Mouse (Mus musculus) v-Abl transformed pro-B cells (cell line): ENCODE measurements at regions not wholly inside any gene's neighbourhood (a gene's known extent, or its start where the extent isn't known, plus 50 kb on each side); places are given as distances from the start of the nearest gene placed in this dataset.

Experiments used
- in situ Hi-C, 2 experiments: fragments of 400-800 bp; cut with MboI; formaldehyde crosslinking; loops; one replicate each; pipeline ENCODE4 v1.15.1; 2025; ENCODE audit not compliant: unreplicated experiment in 2 of 2

GRCm38 (mm10) chr14:61809716-61810437 is 202.6 kb downstream of the Kcnrg start:
- in situ Hi-C loops, result no loop called here

DNA sequence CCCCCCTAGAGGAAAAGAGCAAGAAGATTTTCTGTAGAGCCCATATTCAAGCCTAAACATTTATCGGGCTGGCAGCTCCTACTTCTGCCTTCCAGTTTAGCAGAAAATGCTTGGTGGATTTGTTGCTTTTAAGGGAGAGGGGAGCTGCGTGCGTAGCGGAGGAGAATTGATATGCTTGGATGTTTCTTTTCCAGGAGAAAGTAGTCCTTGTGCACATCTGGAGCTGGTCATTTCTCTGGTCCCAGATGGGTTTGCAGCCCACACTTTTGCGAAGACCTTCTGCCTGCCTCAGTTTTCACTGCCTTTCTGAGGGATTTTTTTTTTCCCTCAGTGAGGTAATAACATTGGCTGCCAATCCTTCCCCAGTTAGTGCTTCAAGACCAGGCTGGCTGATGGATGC is 203.6 kb downstream of the Kcnrg start:
- in situ Hi-C loops, result no loop called here

- in situ Hi-C loops, result no loop called here
Measured at GRCm38 (mm10) chr14:61817711-61818110, 210.5 kb downstream of the Kcnrg start.

- in situ Hi-C loops, result no loop called here
Measured at GRCm38 (mm10) chr14:61818365-61818764, 211.1 kb downstream of the Kcnrg start.

DNA sequence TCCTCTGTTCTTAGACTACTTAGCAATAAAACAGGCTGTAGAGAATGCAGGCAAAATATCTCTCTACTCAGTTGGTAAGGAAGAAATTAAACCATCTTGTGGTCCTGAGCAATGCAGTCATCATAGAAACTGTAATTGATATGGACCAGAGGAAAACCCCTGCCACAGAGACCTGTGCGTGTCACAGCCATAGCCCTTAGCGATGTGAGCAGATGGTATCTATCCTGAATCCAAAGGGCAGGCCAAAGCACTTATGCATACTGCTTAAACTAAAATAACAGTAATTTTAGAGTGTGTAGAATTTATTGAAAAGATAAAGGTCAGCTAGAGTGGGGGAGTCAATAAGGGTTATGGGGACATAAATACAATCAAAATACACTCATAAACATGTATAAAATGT is 212.0 kb downstream of the Kcnrg start:
- in situ Hi-C loops, result no loop called here

DNA sequence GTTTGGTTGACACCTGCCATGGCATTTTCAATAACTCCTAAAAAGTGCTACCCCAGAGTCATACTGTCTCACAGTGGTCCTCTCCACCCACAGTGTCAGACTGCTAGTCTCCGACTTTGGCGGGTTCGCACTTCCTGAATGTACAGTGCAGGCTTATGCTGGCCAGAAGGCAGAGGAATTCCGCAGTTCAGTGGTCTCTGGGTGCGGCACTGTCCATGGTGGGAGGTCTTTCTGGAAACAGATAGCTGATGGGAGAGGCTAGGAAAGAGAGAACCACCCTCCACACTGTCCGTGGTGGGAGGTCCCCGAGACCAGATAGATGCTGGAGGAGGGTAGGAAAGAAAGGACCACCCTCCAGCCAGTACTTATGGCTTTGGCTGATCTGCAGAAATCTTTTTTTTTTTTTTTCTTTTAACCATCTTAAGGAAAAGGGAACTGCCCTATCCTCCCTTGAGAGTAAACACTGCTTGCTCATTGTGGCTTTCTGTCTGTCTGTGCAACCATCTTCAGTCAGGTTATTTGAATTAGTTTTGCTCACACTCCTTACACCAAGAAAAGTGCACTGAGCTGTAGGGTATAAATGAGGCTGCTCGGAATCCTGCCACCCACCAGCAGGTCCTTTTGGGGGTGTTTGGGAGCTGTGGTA is 227.2 kb downstream of the Kcnrg start:
- in situ Hi-C loops, result no loop called here

DNA sequence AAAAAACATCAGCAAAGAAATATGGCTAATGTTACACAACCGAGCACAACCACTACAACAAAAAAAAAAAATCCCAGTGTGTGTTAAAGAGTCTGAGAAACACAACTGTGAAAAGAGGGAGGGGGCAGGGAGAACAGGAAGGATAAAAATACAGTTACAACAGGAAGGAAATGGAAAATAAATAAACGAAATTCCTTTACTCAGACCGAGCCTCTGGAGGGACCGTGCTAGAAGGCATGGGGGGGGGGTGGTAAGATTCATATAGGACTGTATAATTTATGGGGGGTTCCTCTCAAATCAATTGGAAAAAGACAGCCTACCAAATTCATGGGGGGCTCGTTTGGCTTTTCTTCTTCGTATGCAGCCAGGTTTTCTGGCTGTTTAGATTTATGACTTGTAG is 228.5 kb downstream of the Kcnrg start:
- in situ Hi-C loops, result no loop called here

DNA sequence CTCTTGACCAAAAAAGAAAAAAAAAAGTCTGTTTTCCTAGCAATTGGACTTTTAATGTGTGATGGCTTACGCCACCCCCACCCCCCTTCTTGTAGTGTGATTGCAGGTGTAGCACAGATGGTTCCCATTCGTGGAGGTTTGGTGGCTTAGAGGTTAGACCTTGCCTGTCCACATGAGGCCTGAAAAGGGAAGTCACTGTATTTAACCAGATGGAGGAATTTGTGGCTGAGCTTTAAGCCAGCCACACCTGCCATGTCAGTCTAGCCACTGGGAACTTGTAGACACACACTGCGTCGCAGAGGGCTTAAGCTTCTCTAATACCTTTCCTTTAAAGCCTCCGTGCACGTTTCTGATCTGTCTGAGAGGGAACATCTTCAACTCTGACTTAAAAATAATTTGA is 229.0 kb downstream of the Kcnrg start:
- in situ Hi-C loops, result no loop called here

- in situ Hi-C loops, result no loop called here
Measured at GRCm38 (mm10) chr14:61836965-61837364, 229.7 kb downstream of the Kcnrg start.

- in situ Hi-C loops, result no loop called here
Measured at GRCm38 (mm10) chr14:61837851-61838250, 230.6 kb downstream of the Kcnrg start.

DNA sequence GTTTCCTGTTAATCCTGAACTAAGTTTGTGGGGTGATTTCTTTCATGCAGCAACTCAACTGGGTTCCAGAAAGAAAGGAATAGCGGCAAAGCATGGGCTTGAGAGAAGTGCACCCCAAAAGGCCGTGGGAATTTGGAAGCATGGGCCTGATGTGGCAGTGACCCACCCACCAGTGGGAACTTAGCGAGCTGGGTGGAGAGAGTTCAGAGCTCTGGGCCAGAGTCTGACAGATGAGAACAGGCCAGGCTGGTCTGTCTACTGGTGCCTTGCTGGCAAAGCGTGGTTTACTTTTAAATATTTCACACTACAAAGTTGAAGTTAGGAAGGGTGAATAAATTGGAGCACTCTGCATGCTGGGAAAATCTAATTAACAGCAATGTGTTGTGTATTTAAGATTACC is 235.2 kb downstream of the Kcnrg start:
- in situ Hi-C loops, result no loop called here

DNA sequence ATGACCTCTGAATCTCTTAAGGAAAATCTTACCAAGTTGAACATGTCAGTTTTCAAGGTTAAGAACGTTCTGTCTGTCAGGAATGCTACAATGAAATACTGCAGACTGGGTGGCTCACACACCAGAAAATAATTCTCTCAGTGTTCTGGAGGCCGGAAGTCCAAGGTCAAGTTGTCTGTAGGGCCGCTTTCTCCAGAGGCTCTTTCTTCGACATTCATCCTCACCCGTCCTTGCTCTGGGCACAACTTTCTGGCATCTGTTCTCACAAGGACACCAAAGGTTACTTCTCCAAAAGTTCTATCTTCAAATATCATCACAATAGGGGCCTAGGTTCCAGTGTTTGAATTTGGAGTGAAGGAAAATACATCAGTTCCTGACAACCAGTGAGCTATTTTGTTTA is 239.2 kb downstream of the Kcnrg start:
- in situ Hi-C loops, result no loop called here

DNA sequence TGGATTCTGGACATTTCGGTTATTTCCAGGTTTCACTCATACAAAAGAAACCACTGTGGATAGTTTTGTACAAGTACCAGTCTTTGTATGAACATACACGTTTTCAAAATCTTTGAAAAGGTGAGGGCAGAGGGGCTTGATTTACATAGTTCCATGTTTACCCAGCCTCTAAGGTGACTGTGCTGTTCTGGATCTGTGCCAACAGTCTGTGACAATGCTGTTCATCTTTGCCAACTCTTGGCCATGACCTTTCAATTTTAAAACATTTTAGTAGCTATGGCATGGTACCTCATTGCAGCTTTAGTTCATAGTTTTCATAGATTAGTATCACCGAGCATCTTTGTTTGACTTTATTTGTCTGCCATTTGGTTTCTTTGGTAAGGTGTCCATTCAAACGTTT is 243.0 kb downstream of the Kcnrg start:
- in situ Hi-C loops, result no loop called here

DNA sequence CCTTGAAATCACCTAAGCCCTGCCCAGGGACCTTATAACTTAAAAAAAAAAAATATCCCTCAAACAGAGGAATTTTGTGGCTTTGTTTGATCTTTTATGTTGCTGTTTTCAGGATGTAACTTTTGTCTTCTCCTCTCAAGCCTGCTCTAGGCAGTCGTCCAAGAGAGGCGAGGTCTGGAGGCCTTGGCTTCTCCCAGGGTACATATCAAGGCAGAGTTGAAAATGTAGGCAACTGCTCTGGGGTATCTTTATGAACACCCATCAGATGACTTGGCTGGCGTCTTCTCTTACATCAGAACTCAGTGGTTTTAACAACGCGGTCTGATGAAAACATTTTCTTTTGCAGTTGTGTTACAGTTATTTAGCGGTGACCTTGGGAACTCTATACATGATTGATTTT is 250.4 kb downstream of the Kcnrg start:
- in situ Hi-C loops, result no loop called here

DNA sequence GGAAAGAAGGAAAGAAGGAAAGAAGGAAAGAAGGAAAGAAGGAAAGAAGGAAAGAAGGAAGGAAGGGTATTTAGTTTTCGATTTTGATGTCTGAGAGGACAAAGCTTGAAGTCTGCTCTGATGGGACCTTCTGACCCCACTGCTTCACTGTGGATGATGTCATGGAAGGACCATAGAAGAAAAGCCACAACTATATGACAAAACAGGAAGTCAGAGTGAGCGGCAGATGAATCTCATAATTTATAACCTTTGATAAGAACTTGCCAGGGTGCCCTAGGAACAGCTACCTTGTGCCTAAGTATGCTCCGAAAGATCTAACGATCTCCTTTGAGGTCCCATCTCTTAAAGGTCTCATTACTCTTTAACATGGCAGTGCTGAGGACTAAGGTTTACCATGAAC is 253.4 kb downstream of the Kcnrg start:
- in situ Hi-C loops, result no loop called here

- in situ Hi-C loops, result no loop called here
Measured at GRCm38 (mm10) chr14:61861357-61861958, 254.2 kb downstream of the Kcnrg start.

GRCm38 (mm10) chr14:61862931-61863330 is 255.7 kb downstream of the Kcnrg start:
- in situ Hi-C loops, result no loop called here

DNA sequence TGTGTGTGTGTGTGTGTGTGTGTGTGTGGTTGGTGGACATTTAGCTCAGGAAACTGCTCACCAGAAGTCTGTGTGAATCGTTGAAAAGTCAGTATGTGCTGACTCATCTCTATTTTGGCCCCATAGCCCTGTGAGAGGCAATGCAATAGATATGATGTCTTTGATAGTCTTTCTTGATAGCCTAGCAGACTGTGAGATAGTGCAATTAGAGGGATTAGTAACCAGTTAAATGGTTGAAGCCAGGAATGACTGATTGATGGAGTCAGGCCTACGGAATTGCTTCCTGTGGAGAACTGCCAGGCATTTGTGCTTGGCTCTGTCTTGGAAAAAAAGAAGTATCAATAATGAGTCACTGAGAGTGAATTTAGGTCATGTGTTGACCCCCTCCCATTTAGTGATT is 256.2 kb downstream of the Kcnrg start:
- in situ Hi-C loops, result no loop called here

DNA sequence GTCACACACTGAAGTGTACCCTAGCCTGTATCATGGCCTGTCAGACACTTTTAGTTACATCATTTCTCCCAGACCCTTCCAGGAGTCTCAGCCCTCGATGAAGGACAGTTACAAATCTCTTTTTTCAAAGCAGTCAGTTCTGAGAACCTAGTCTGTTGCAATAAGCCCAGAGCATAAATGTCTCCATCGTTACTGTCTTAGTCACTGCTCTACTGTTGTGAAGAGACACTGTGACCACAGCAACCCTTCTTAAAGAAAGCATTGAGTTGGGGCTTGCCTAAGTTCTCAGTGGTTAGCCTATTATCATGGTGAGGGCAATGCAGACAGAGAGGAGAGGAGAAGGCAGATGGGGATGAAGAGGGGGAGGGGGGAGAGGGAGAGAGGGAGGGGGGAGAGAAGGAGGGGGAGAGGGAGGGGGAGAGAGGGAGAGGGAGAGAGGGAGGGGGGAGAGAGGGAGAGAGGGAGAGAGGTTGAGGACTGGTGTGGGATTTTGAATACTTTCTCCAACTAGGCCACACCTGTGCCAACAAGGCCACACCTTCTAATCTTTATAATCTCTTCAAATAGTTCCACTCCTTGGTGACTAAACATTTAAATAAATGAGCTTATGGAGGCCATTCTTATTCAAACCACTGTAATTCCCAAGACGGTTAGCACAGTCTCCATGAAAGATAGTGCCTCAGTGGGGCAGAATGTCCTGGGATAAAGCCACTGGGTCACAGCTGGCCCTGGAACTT is 259.4 kb downstream of the Kcnrg start:
- in situ Hi-C loops, result no loop called here

DNA sequence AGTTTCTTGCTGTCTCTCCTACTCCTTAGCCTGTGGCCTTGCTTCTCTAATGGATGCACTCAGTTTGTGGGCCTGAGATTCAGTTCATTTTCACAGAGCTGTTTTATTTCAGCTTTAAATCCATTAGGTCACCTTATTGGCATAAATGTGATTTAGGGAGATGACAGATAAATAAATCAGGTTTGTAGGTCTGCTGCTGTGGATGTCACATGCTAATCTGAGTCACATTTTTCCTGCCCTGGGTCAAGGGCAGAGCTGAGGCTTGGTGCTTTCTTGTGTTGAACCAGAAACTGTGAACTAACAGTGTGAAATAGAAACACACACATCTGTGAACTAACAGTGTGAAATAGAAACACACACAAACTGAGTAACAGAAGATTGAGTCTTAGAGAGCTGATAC is 266.9 kb downstream of the Kcnrg start:
- in situ Hi-C loops, result no loop called here

GRCm38 (mm10) chr14:61879416-61879815 is 272.2 kb downstream of the Kcnrg start:
- in situ Hi-C loops, result no loop called here
